Mouse (Mus musculus): ENCODE measurements around the gene Bicc1. TPM values are rescaled to one million over a fixed set of nuclear protein-coding genes. Genes with fewer than 3 reads are reported as not detected.

The Bicc1 gene
- polyA plus RNA-seq, 1 experiment from 2014 or later, result 40.7 TPM

- peaks cover 4% of the 10 kb centered on the region; the same call in 1 of the 2 replicates for H3K4me1 ChIP-seq (ENCODE audit: control insufficient read depth, insufficient read depth, low read length)
- no peak overlapping the region for H3K27ac ChIP-seq (ENCODE audit: low read depth, low read length)
- 77% methylated on average over 4 of the region's 4 CpGs for WGBS
- H3K4me3 ChIP-seq (ENCODE audit: low read length), result no peak overlapping the region
- H3K9ac ChIP-seq (ENCODE audit: low read depth, low read length), result no peak overlapping the region
- no peak overlapping the region for H3K4me2 ChIP-seq (replicated peaks; ENCODE audit: low read depth, low read length)
- no peaks in the 10 kb centered on the region for H3K36me3 ChIP-seq (ENCODE audit: control insufficient read depth, insufficient read depth, low read length)
- ATAC-seq (ENCODE audit: low FRiP score, low TSS enrichment), result no peak
- H3K9me3 ChIP-seq (ENCODE audit: control insufficient read depth, low read length), result no peaks in the 10 kb centered on the region
- no peaks in the 10 kb centered on the region for H3K27me3 ChIP-seq (ENCODE audit: control insufficient read depth, insufficient read depth, low read length)
Observed at GRCm38 (mm10) chr10:71188681-71189080, 29.2 kb upstream of the Bicc1 start.

- WGBS, result 88% methylated on average over 7 of the region's 7 CpGs
- no peak for ATAC-seq (ENCODE audit: low FRiP score, low TSS enrichment)
Observed at GRCm38 (mm10) chr10:71185059-71185458, 25.6 kb upstream of the Bicc1 start.

GRCm38 (mm10) chr10:71183339-71184031 lies 24.0 kb upstream of the Bicc1 start:
- 57% methylated on average over 7 of the region's 7 CpGs for WGBS

More at GRCm38 (mm10) chr10:71185059-71185458, 25.6 kb upstream of the Bicc1 start:
- no peak overlapping the region for H3K27ac ChIP-seq (ENCODE audit: low read depth, low read length)
- H3K27me3 ChIP-seq (ENCODE audit: control insufficient read depth, insufficient read depth, low read length), result no peaks in the 10 kb centered on the region
- H3K36me3 ChIP-seq (ENCODE audit: control insufficient read depth, insufficient read depth, low read length), result no peaks in the 10 kb centered on the region
- peaks cover 5% of the 10 kb centered on the region for H3K9me3 ChIP-seq (ENCODE audit: control insufficient read depth, low read length)
- H3K9ac ChIP-seq (ENCODE audit: low read depth, low read length), result no peak overlapping the region
- H3K4me1 ChIP-seq (ENCODE audit: control insufficient read depth, insufficient read depth, low read length), result no peaks in the 10 kb centered on the region
- no peak overlapping the region for H3K4me2 ChIP-seq (replicated peaks; ENCODE audit: low read depth, low read length)
- no peak overlapping the region for H3K4me3 ChIP-seq (ENCODE audit: low read length)

DNA sequence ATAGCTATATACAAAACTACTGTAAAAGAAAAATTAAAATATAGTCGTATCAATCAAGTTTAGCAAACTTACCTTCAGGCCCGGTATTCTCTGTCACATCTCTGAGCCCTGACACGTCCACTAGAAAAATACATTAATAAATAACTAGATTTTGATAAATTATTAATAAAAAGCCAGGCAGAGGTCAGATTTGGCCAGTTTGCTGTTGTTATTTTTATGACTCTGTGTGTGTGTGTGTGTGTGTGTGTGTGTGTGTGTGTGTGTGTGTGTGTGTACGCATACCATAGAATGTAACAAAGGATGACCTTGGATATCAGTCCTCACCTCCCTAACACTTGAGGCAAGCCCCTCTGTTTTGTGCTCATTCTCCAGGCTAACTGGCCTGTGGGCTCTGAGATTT lies 22.4 kb upstream of the Bicc1 start:
- ATAC-seq (ENCODE audit: low FRiP score, low TSS enrichment), result no peak
- H3K9me3 ChIP-seq (ENCODE audit: control insufficient read depth, low read length), result peaks cover 5% of the 10 kb centered on the region
- 78% methylated on average over 4 of the region's 4 CpGs for WGBS

More at GRCm38 (mm10) chr10:71183339-71184031, 24.0 kb upstream of the Bicc1 start:
- Histone ChIP-seq H3K36me3 (ENCODE audit: control insufficient read depth, insufficient read depth, low read length) (no peaks in the 10 kb centered on the region), H3K4me1 (ENCODE audit: control insufficient read depth, insufficient read depth, low read length) (no peaks in the 10 kb centered on the region), H3K27ac (ENCODE audit: low read depth, low read length) (no peak overlapping the region), H3K9me3 (ENCODE audit: control insufficient read depth, low read length) (peaks cover 5% of the 10 kb centered on the region), H3K27me3 (ENCODE audit: control insufficient read depth, insufficient read depth, low read length) (no peaks in the 10 kb centered on the region), H3K9ac (ENCODE audit: low read depth, low read length) (no peak overlapping the region), H3K4me2 (replicated peaks; ENCODE audit: low read depth, low read length) (no peak overlapping the region), H3K4me3 (ENCODE audit: low read length) (no peak overlapping the region)
- ATAC-seq (ENCODE audit: low FRiP score, low TSS enrichment), result no peak

DNA sequence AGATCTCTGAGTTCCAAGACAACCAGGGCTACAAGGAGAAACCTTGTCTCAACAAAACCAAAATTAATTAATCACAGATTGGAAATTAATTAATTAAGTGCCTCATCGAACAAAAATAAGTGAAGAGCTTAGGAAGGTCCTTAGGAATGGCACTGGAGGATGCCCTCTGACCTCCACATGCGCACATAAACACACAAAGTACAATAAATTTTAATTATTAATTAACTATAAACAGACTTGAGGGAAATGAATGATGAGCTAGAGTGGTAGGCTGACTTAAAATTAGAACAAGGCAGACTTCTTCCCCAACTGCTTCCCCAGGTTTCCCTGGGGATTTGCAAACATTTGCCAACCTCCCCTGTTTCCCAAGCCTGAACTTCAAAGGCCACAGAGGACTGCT lies 21.6 kb upstream of the Bicc1 start:
- H3K27ac ChIP-seq (ENCODE audit: low read depth, low read length), result no peak overlapping the region
- H3K36me3 ChIP-seq (ENCODE audit: control insufficient read depth, insufficient read depth, low read length), result no peaks in the 10 kb centered on the region
- no peaks in the 10 kb centered on the region for H3K4me1 ChIP-seq (ENCODE audit: control insufficient read depth, insufficient read depth, low read length)
- ATAC-seq (ENCODE audit: low FRiP score, low TSS enrichment), result no peak
- H3K4me2 ChIP-seq (replicated peaks; ENCODE audit: low read depth, low read length), result no peak overlapping the region
- H3K27me3 ChIP-seq (ENCODE audit: control insufficient read depth, insufficient read depth, low read length), result no peaks in the 10 kb centered on the region
- peaks cover 5% of the 10 kb centered on the region for H3K9me3 ChIP-seq (ENCODE audit: control insufficient read depth, low read length)
- H3K4me3 ChIP-seq (ENCODE audit: low read length), result no peak overlapping the region
- 71% methylated on average over 2 of the region's 2 CpGs for WGBS
- H3K9ac ChIP-seq (ENCODE audit: low read depth, low read length), result no peak overlapping the region

More for the DNA sequence above, 22.4 kb upstream of the Bicc1 start:
- no peak overlapping the region for H3K4me3 ChIP-seq (ENCODE audit: low read length)
- H3K27me3 ChIP-seq (ENCODE audit: control insufficient read depth, insufficient read depth, low read length), result no peaks in the 10 kb centered on the region
- H3K36me3 ChIP-seq (ENCODE audit: control insufficient read depth, insufficient read depth, low read length), result no peaks in the 10 kb centered on the region
- H3K4me2 ChIP-seq (replicated peaks; ENCODE audit: low read depth, low read length), result no peak overlapping the region
- no peak overlapping the region for H3K9ac ChIP-seq (ENCODE audit: low read depth, low read length)
- H3K27ac ChIP-seq (ENCODE audit: low read depth, low read length), result no peak overlapping the region
- no peaks in the 10 kb centered on the region for H3K4me1 ChIP-seq (ENCODE audit: control insufficient read depth, insufficient read depth, low read length)

DNA sequence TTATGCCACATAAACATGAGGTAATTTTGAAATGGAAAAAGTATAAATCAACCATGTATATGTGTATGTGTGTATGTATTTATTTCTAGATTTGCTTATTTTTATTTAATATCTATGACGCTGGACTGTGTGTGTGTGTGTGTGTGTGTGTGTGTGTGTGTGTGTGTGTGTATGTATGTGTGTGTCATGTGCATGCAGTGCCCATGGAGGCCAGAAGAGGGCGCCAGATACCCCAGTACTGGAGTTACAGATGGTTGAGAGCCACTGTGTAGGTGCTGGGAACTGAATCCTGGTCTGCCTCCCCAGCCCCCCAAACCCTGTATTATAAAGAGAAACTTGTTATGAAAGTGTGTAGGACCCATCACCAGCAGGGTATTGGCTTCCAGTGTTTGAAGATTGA lies 20.6 kb upstream of the Bicc1 start:
- H3K9me3 ChIP-seq (ENCODE audit: control insufficient read depth, low read length), result peaks cover 5% of the 10 kb centered on the region
- no peak for ATAC-seq (ENCODE audit: low FRiP score, low TSS enrichment)
- no peaks in the 10 kb centered on the region for H3K4me1 ChIP-seq (ENCODE audit: control insufficient read depth, insufficient read depth, low read length)
- no peak overlapping the region for H3K4me3 ChIP-seq (ENCODE audit: low read length)
- no peak overlapping the region for H3K27ac ChIP-seq (ENCODE audit: low read depth, low read length)
- no peaks in the 10 kb centered on the region for H3K27me3 ChIP-seq (ENCODE audit: control insufficient read depth, insufficient read depth, low read length)
- no peak overlapping the region for H3K9ac ChIP-seq (ENCODE audit: low read depth, low read length)
- H3K36me3 ChIP-seq (ENCODE audit: control insufficient read depth, insufficient read depth, low read length), result no peaks in the 10 kb centered on the region
- 79% methylated on average over 2 of the region's 2 CpGs for WGBS
- H3K4me2 ChIP-seq (replicated peaks; ENCODE audit: low read depth, low read length), result no peak overlapping the region

DNA sequence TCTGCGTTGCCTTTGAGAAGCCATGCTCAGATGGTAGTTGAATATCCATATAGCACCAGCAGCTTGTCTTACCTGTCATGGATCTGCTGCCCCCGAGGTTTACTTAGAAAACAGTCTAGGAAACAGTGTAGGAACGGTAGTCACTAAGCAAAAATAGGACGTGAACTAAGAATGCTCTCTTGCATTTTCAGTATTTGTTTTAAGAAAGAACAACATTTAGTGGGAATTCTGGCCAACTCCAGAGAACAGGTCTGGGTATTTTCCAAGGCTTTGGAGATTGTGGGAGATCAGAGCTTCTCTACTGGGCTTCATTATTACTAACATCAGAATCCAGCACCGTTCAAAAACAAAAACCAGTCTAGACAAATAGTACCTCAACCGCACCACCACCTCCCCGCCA lies 17.7 kb upstream of the Bicc1 start:
- Histone ChIP-seq H3K9me3 (ENCODE audit: control insufficient read depth, low read length) (peaks cover 5% of the 10 kb centered on the region), H3K27ac (ENCODE audit: low read depth, low read length) (no peak overlapping the region), H3K27me3 (ENCODE audit: control insufficient read depth, insufficient read depth, low read length) (no peaks in the 10 kb centered on the region), H3K36me3 (ENCODE audit: control insufficient read depth, insufficient read depth, low read length) (no peaks in the 10 kb centered on the region), H3K4me2 (replicated peaks; ENCODE audit: low read depth, low read length) (no peak overlapping the region), H3K4me1 (ENCODE audit: control insufficient read depth, insufficient read depth, low read length) (no peaks in the 10 kb centered on the region), H3K9ac (ENCODE audit: low read depth, low read length) (no peak overlapping the region), H3K4me3 (ENCODE audit: low read length) (no peak overlapping the region)
- 83% methylated on average over 7 of the region's 7 CpGs for WGBS
- no peak for ATAC-seq (ENCODE audit: low FRiP score, low TSS enrichment)

- H3K4me2 ChIP-seq (replicated peaks; ENCODE audit: low read depth, low read length), result no peak overlapping the region
- H3K4me1 ChIP-seq (ENCODE audit: control insufficient read depth, insufficient read depth, low read length), result no peaks in the 10 kb centered on the region
- no peak overlapping the region for H3K4me3 ChIP-seq (ENCODE audit: low read length)
- no peak overlapping the region for H3K27ac ChIP-seq (ENCODE audit: low read depth, low read length)
- H3K9me3 ChIP-seq (ENCODE audit: control insufficient read depth, low read length), result peaks cover 5% of the 10 kb centered on the region
- no peak for ATAC-seq (ENCODE audit: low FRiP score, low TSS enrichment)
- no peaks in the 10 kb centered on the region for H3K27me3 ChIP-seq (ENCODE audit: control insufficient read depth, insufficient read depth, low read length)
- no peaks in the 10 kb centered on the region for H3K36me3 ChIP-seq (ENCODE audit: control insufficient read depth, insufficient read depth, low read length)
- 80% methylated on average over 8 of the region's 8 CpGs for WGBS
- H3K9ac ChIP-seq (ENCODE audit: low read depth, low read length), result no peak overlapping the region
Observed at GRCm38 (mm10) chr10:71176341-71176740, 16.8 kb upstream of the Bicc1 start.

DNA sequence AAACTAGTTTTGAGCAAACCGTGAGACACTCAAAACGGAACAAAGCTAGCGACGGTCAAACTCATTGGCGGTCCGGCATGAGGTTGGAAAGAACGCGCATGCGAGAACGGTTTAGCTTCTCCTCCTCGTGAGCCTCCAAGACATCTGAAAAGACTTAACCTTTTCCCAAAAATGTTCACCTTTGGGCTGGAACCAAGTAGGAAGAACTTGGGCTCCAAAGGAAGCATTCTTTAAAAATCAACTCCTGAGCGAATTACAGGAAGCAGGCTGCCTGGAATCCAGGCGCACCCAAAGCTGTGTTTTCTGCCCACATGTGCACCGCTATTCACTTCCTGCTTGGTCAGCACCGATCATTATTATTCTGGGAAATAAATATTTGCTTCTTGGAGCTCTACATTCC lies 15.8 kb upstream of the Bicc1 start:
- WGBS, result 95% methylated on average over 15 of the region's 15 CpGs
- no peak for ATAC-seq (ENCODE audit: low FRiP score, low TSS enrichment)
- H3K4me3 ChIP-seq (ENCODE audit: low read length), result no peak overlapping the region
- H3K36me3 ChIP-seq (ENCODE audit: control insufficient read depth, insufficient read depth, low read length), result no peaks in the 10 kb centered on the region
- no peak overlapping the region for H3K9ac ChIP-seq (ENCODE audit: low read depth, low read length)
- no peaks in the 10 kb centered on the region for H3K27me3 ChIP-seq (ENCODE audit: control insufficient read depth, insufficient read depth, low read length)
- H3K9me3 ChIP-seq (ENCODE audit: control insufficient read depth, low read length), result peaks cover 2% of the 10 kb centered on the region
- no peak overlapping the region for H3K27ac ChIP-seq (ENCODE audit: low read depth, low read length)
- no peak overlapping the region for H3K4me2 ChIP-seq (replicated peaks; ENCODE audit: low read depth, low read length)
- no peaks in the 10 kb centered on the region for H3K4me1 ChIP-seq (ENCODE audit: control insufficient read depth, insufficient read depth, low read length)

Measured in kidney, embryonic 14.5 days (tissue).